Mouse (Mus musculus): Measurements from ENCODE around the gene Olfr782. TPM values are rescaled to one million over a fixed set of nuclear protein-coding genes. Genes with fewer than 3 reads are reported as not detected.
"Not testable (repeated sequence)": the region's sequence is repeated elsewhere in the genome, so short reads cannot be mapped to it uniquely, and the experiment has no call there.

Olfr782 gene
- total and polyA plus RNA-seq, 3 experiments, result not detected

DNA sequence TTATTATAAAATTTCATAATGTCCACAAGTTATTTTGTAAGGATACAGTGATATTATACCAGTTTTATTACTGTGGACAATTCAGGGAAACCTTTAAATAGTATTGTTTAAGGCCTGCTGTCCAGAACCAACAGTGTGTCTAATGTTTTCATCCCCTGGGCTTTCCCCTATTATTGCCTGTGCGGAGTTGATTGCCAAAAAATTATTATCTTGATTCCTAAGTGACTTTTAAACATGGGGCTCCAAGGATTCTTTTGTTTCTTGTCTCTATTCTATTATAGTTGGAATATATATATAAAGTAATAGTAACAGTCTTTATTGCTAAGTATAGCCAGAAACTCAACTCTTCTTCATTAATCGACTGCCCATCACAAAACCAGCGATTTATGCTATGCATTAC lies 30.8 kb upstream of the Olfr782 start, which contains the start of gene Olfr780:
Olfr780 (plus strand) TSS at position 301 of the 400 bp plus-strand sequence.
- in situ Hi-C loops (cut with MboI; ENCODE audit: low pct_ligation_motif_present, low pct_unique_long_range_greater_than_20kb, low sequenced_read_pairs), result no loop called here
- no peak for DNase-seq (ENCODE audit: extremely low read depth)
- dilution Hi-C loops (cut with MboI; ENCODE audit: extremely low pct_ligation_motif_present, extremely low pct_unique_long_range_greater_than_20kb, low sequenced_read_pairs), result no loop called here
- Histone ChIP-seq H3K27me3 (replicated peaks) (no peaks in the 10 kb centered on the region), H3K79me2 (replicated peaks; ENCODE audit: control insufficient read depth, extremely low read depth, insufficient read depth, poor library complexity, severe bottlenecking) (no peaks in the 10 kb centered on the region), H3K4me2 (ENCODE audit: insufficient read depth, low read depth, poor library complexity, severe bottlenecking) (no peak within 1 kb of the TSS), H3K4me3 (replicated peaks in 1 of 3; ENCODE audit: low read depth in 2 of 3, low read length in 2 of 3, poor library complexity in 1 of 3) (no peak within 1 kb of the TSS), H3K9me3 (replicated peaks; ENCODE audit: low read length) (no peaks in the 10 kb centered on the region), H3K9ac (ENCODE audit: insufficient read depth, low read depth) (no peak within 1 kb of the TSS), H3K27ac (ENCODE audit: insufficient read depth, low read depth) (no peak within 1 kb of the TSS), H3K36me3 (replicated peaks in 1 of 2; ENCODE audit: control insufficient read depth in 1 of 2, insufficient read depth in 1 of 2, low read length in 1 of 2) (no peaks in the 10 kb centered on the region), H3K4me1 (ENCODE audit: control insufficient read depth in 1 of 2, insufficient read depth in 2 of 2) (no peaks in the 10 kb centered on the region)
- no peak for TF ChIP-seq ZNF384 (IDR thresholded peaks at IDR 0.05; ENCODE audit: low read depth, low read length)
- TF ChIP-seq ELF1 (IDR thresholded peaks at IDR 0.05; ENCODE audit: low read depth, low read length), result no peak
- no peak for TF ChIP-seq USF2 (conservative IDR thresholded peaks at IDR 0.05; ENCODE audit: low read depth, low read length)
- TF ChIP-seq NRF1 (IDR thresholded peaks at IDR 0.05; ENCODE audit: low read depth, low read length), result no peak
- no peak for TF ChIP-seq ETS1 (conservative IDR thresholded peaks at IDR 0.05; ENCODE audit: low read depth, low read length)
- TF ChIP-seq MAFK (IDR thresholded peaks at IDR 0.05; ENCODE audit: insufficient replicate concordance, low read length), result no peak
- TF ChIP-seq SMC3 (IDR thresholded peaks at IDR 0.05; ENCODE audit: low read depth, low read length), result no peak
- TF ChIP-seq TCF12 (IDR thresholded peaks at IDR 0.05; ENCODE audit: low read depth, low read length), result no peak
- TF ChIP-seq KAT2A (IDR thresholded peaks at IDR 0.05; ENCODE audit: insufficient replicate concordance, low read length), result no peak
- no peak for TF ChIP-seq CHD1 (IDR thresholded peaks at IDR 0.05; ENCODE audit: low read depth, low read length)
- no peak for TF ChIP-seq SIN3A (IDR thresholded peaks at IDR 0.05; ENCODE audit: low read length)
- no peak for TF ChIP-seq ZC3H11A (IDR thresholded peaks at IDR 0.05; ENCODE audit: low read depth, low read length)
- TF ChIP-seq HCFC1 (IDR thresholded peaks at IDR 0.05; ENCODE audit: low read depth, low read length), result no peak

DNA sequence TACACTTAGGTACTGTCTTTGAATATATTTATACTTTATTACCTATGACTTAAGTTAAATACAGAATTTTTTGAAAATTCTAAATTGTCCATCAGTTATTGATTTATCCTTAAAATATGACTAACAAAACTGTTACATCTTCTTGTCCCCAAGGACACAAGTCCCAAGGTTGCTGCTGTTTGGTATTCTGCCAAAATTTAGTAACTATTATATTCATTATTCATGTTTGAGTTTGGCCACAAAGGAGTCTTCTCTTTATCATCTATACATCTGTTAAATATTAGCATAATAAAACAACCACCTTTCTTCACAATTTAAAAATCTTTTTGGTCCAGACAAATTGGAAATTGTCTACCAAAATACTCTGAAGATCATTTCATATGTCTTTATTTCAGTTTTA lies 20.1 kb upstream of the Olfr782 start, which contains the start of gene Olfr781:
Olfr781 (plus strand) TSS at position 301 of the 400 bp plus-strand sequence.
- no peak for DNase-seq (ENCODE audit: extremely low read depth)
- TF ChIP-seq CHD2 (IDR thresholded peaks at IDR 0.05; ENCODE audit: low read length) (no peak), USF1 (IDR thresholded peaks at IDR 0.05; ENCODE audit: low read depth, low read length) (no peak), JUN (IDR thresholded peaks at IDR 0.05; ENCODE audit: insufficient read depth, low read depth, low read length) (no peak), RCOR1 (conservative IDR thresholded peaks at IDR 0.05; ENCODE audit: low read depth, low read length) (no peak), MAZ (IDR thresholded peaks at IDR 0.05; ENCODE audit: low read depth, low read length) (no peak), PAX5 (IDR thresholded peaks at IDR 0.05; ENCODE audit: low read length) (no peak), SIN3A (IDR thresholded peaks at IDR 0.05; ENCODE audit: low read length) (no peak), KAT2A (IDR thresholded peaks at IDR 0.05; ENCODE audit: insufficient replicate concordance, low read length) (no peak), USF2 (conservative IDR thresholded peaks at IDR 0.05; ENCODE audit: low read depth, low read length) (no peak), HCFC1 (IDR thresholded peaks at IDR 0.05; ENCODE audit: low read depth, low read length) (no peak), MXI1 (IDR thresholded peaks at IDR 0.05; ENCODE audit: low read depth, low read length) (no peak), MEF2A (IDR thresholded peaks at IDR 0.05; ENCODE audit: borderline replicate concordance, low read depth, low read length) (no peak), POLR2AphosphoS2 (IDR thresholded peaks at IDR 0.05; ENCODE audit: low read depth, low read length) (no peak), GABPA (IDR thresholded peaks at IDR 0.05; ENCODE audit: insufficient replicate concordance, low read depth, low read length) (no peak), CTCF (conservative IDR thresholded peaks at IDR 0.05 in 1 of 2, IDR thresholded peaks at IDR 0.05 in 1 of 2; ENCODE audit: low read depth in 2 of 2, low read length in 2 of 2) (no peak), MAX (IDR thresholded peaks at IDR 0.05; ENCODE audit: low read length) (no peak), ZKSCAN1 (IDR thresholded peaks at IDR 0.05; ENCODE audit: borderline replicate concordance, low read depth, low read length) (no peak), ZC3H11A (IDR thresholded peaks at IDR 0.05; ENCODE audit: low read depth, low read length) (no peak), POLR2A (IDR thresholded peaks at IDR 0.05; ENCODE audit: low read depth, low read length) (no peak), RAD21 (IDR thresholded peaks at IDR 0.05; ENCODE audit: low read depth, low read length) (no peak)
- no peak within 1 kb of the TSS for H3K4me2 ChIP-seq (ENCODE audit: insufficient read depth, low read depth, poor library complexity, severe bottlenecking)
- in situ Hi-C loops (cut with MboI; ENCODE audit: low pct_ligation_motif_present, low pct_unique_long_range_greater_than_20kb, low sequenced_read_pairs), result no loop called here
- H3K36me3 ChIP-seq (replicated peaks in 1 of 2; ENCODE audit: control insufficient read depth in 1 of 2, insufficient read depth in 1 of 2, low read length in 1 of 2), result no peaks in the 10 kb centered on the region
- no peaks in the 10 kb centered on the region for H3K4me1 ChIP-seq (ENCODE audit: control insufficient read depth in 1 of 2, insufficient read depth in 2 of 2)
- H3K9ac ChIP-seq (ENCODE audit: insufficient read depth, low read depth), result no peak within 1 kb of the TSS
- dilution Hi-C loops (cut with MboI; ENCODE audit: extremely low pct_ligation_motif_present, extremely low pct_unique_long_range_greater_than_20kb, low sequenced_read_pairs), result no loop called here
- no peaks in the 10 kb centered on the region for H3K79me2 ChIP-seq (replicated peaks; ENCODE audit: control insufficient read depth, extremely low read depth, insufficient read depth, poor library complexity, severe bottlenecking)
- H3K27me3 ChIP-seq (replicated peaks), result no peaks in the 10 kb centered on the region
- no peaks in the 10 kb centered on the region for H3K9me3 ChIP-seq (replicated peaks; ENCODE audit: low read length)
- no peak within 1 kb of the TSS for H3K27ac ChIP-seq (ENCODE audit: insufficient read depth, low read depth)
- no peak within 1 kb of the TSS for H3K4me3 ChIP-seq (replicated peaks in 1 of 3; ENCODE audit: low read depth in 2 of 3, low read length in 2 of 3, poor library complexity in 1 of 3)

DNA sequence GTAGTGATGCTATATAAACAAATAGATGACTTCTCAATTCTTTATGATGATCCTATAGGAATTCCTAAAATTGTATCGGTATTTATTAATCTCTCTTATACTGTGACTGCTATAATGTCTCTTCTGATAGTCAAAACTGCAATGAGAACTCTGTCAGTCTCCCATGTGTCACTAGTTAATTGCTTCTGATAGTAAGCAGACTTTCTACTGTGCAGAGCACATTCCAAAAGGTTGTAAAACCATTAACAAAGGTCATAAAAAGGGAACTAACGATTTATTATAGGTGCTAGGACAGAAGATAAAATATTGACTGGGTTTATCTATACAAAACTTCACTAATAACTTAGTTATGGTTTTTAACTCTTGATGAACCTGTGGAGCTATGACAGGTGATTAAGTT lies 3.8 kb downstream of the Olfr782 start:
- H3K27ac ChIP-seq (ENCODE audit: insufficient read depth, low read depth), result not testable (repeated sequence)

More for the DNA sequence above, 3.8 kb downstream of the Olfr782 start:
- peaks cover 0 to 13% of the 10 kb centered on the region in 2 experiments; a peak in 2 of 4 replicates for H3K4me1 ChIP-seq (ENCODE audit: control insufficient read depth in 1 of 2, insufficient read depth in 2 of 2)
- DNase-seq (ENCODE audit: extremely low read depth); H3K27me3 ChIP-seq (replicated peaks); H3K9ac ChIP-seq (ENCODE audit: insufficient read depth, low read depth); H3K4me2 ChIP-seq (ENCODE audit: insufficient read depth, low read depth, poor library complexity, severe bottlenecking); H3K79me2 ChIP-seq (replicated peaks; ENCODE audit: control insufficient read depth, extremely low read depth, insufficient read depth, poor library complexity, severe bottlenecking); dilution Hi-C loops (cut with MboI; ENCODE audit: extremely low pct_ligation_motif_present, extremely low pct_unique_long_range_greater_than_20kb, low sequenced_read_pairs); H3K9me3 ChIP-seq (replicated peaks; ENCODE audit: low read length); H3K4me3 ChIP-seq (replicated peaks in 1 of 3; ENCODE audit: low read depth in 2 of 3, low read length in 2 of 3, poor library complexity in 1 of 3); in situ Hi-C loops (cut with MboI; ENCODE audit: low pct_ligation_motif_present, low pct_unique_long_range_greater_than_20kb, low sequenced_read_pairs); H3K36me3 ChIP-seq (replicated peaks in 1 of 2; ENCODE audit: control insufficient read depth in 1 of 2, insufficient read depth in 1 of 2, low read length in 1 of 2): not testable (repeated sequence)
